Mouse (Mus musculus): ENCODE data around the gene Nab2. TPM values are rescaled to one million over a fixed set of nuclear protein-coding genes. Genes with fewer than 3 reads are reported as not detected.

Nab2 gene
- polyA plus RNA-seq, 1 experiment from 2014 or later = 2.2 TPM

DNA sequence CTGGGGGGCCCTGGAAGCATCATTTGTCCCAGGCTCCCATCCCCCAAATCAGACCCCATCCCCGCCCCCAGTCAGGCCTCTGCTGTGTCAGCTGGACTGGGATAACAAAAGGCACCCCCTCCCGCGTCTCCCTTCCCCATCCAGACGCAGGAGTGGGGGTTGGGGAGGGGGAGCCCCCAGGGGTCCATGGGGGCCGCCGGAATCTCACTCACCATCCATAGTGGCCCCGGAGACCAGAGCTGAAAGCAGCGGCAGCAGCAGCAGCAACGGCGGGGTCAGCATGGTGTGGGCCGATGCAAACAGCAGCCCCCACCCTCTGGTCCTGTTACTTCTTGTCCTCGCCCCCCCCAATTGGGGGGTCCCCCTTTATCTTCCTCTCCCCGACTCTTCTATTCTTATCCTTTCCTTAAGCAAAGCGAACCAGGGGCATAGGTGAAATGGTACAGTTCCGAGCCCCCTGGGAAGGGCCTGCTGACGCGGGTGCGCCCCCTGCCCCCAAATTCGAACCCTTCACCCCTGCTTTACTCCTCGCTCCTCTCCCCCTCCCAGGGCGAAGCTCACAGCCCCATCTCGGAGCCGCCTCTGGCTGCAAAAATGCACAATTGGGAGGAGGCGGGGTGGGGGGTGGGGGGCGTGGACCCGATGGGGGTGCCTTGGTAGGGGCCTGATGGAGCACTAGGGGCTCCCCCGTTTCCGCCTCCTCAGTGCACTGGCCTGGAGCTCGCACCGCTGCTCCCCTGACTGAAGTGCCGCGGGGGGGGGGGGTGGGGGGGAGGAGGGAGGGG lies 47.8 kb downstream of the Nab2 start, which contains the start of gene Lrp1:
Gene Lrp1 (minus strand): TSS at position 743 of the 785 bp plus-strand sequence.
- Histone ChIP-seq H3K9me3 (ENCODE audit: control insufficient read depth, low read length) (no peaks in the 10 kb centered on the region), H3K4me2 (ENCODE audit: low read length) (peak within 1 kb of the TSS; percentile 94), H3K4me3 (ENCODE audit: low read length) (peak within 1 kb of the TSS; percentile 75), H3K27ac (ENCODE audit: low read depth, low read length) (peak within 1 kb of the TSS; percentile 84), H3K27me3 (replicated peaks; ENCODE audit: control insufficient read depth, insufficient read depth, low read length) (no peaks in the 10 kb centered on the region), H3K9ac (ENCODE audit: low read depth, low read length) (peak within 1 kb of the TSS; percentile 87), H3K4me1 (ENCODE audit: control insufficient read depth, insufficient read depth, low read depth, low read length) (peaks cover 44% of the 10 kb centered on the region), H3K36me3 (ENCODE audit: control insufficient read depth, insufficient read depth, low read length) (no peaks in the 10 kb centered on the region)
- ATAC-seq = peak; percentile 67
- WGBS = 0% methylated on average over 21 of the region's 32 CpGs

DNA sequence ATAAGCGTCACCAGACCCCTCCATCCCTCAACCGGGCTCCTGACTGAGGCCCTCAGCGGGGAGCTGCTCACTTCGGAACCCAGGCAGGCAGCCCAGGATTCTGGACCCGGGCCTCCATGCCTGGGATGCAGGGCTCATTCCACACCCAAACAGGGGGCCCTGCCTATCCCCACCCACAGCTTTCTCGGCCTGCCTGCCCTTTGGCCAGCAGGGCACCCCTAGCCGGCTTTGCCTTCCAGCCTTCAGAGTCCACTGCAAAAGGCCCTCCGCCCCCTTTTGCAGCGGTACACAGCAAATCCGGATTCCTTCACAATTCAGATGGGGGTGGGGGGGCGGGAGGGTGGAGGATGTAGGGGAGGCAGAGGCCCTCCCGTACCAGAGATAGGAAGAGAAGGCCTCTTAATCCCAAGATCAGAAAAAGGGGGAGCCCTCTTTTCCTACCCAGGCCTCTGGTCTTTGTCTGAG lies 48.4 kb downstream of the Nab2 start:
- peak overlapping the region; percentile 94 for H3K4me2 ChIP-seq (ENCODE audit: low read length)
- no peaks in the 10 kb centered on the region for H3K9me3 ChIP-seq (ENCODE audit: control insufficient read depth, low read length)
- peak overlapping the region; percentile 75 for H3K4me3 ChIP-seq (ENCODE audit: low read length)
- H3K4me1 ChIP-seq (ENCODE audit: control insufficient read depth, insufficient read depth, low read depth, low read length) = peaks cover 49% of the 10 kb centered on the region
- H3K27ac ChIP-seq (ENCODE audit: low read depth, low read length) = peak overlapping the region; percentile 84
- H3K36me3 ChIP-seq (ENCODE audit: control insufficient read depth, insufficient read depth, low read length) = no peaks in the 10 kb centered on the region
- peak overlapping the region; percentile 87 for H3K9ac ChIP-seq (ENCODE audit: low read depth, low read length)
- no peaks in the 10 kb centered on the region for H3K27me3 ChIP-seq (replicated peaks; ENCODE audit: control insufficient read depth, insufficient read depth, low read length)
- no peak for ATAC-seq
- WGBS = 1% methylated on average over 12 of the region's 12 CpGs

DNA sequence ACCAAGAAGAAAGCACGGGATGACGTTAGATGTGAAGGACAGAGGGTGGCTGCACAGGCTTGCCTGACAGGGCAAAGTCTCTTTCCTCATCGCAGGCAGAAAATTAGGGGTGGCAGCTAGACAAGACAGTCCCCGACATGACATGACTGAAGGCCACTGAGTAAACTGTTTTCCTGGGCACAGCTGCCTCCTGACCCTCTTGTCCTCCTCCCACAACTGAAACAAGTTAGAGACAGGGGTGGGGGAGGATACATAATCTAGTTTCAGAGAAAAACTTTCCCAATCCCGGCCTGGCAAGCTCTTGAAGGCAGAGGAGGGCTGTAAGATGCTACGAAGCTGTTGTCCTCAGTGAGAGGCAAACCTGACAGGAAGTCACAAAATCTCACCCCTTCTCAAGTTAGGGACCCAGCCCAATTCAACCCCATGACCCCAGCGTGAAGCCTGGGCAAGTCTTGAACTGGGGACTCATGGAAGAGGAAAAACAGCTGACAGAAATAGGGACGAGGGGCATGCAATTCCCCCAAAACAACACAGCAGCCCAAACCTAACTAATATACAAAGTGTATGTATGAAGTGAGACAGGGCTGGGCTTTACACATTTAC lies 49.1 kb downstream of the Nab2 start:
- H3K4me2 ChIP-seq (ENCODE audit: low read length) = peak overlapping the region; percentile 94
- 21% methylated on average over 8 of the region's 8 CpGs for WGBS
- H3K4me1 ChIP-seq (ENCODE audit: control insufficient read depth, insufficient read depth, low read depth, low read length) = peaks cover 56% of the 10 kb centered on the region
- peak overlapping the region; percentile 75 for H3K4me3 ChIP-seq (ENCODE audit: low read length)
- H3K9me3 ChIP-seq (ENCODE audit: control insufficient read depth, low read length) = no peaks in the 10 kb centered on the region
- peak overlapping the region; percentile 84; the same call in 1 of the 2 replicates for H3K27ac ChIP-seq (ENCODE audit: low read depth, low read length)
- no peaks in the 10 kb centered on the region for H3K36me3 ChIP-seq (ENCODE audit: control insufficient read depth, insufficient read depth, low read length)
- H3K27me3 ChIP-seq (replicated peaks; ENCODE audit: control insufficient read depth, insufficient read depth, low read length) = no peaks in the 10 kb centered on the region
- ATAC-seq = no peak
- H3K9ac ChIP-seq (ENCODE audit: low read depth, low read length) = peak overlapping the region; percentile 87

DNA sequence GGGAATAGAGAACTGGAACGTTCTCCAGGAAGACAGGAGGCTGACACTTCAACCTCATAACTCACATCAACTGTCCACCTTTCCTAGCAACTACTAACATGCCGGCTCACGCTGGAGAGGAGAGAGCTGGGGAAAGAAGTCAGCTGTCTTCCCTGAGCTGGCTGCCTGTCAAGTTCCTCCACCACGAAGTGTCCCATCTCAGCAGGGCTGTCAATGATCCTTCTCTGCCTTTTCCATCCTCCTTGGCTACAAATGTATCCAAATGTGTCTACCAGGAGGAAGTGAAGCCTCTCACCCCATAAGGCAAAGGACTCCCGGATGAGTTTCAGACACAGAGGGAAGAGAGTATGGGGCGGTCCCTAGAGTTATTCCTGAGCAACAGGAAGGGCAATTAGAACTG lies 50.2 kb downstream of the Nab2 start:
- H3K27ac ChIP-seq (ENCODE audit: low read depth, low read length) = no peak overlapping the region
- no peaks in the 10 kb centered on the region for H3K9me3 ChIP-seq (ENCODE audit: control insufficient read depth, low read length)
- ATAC-seq = no peak
- H3K9ac ChIP-seq (ENCODE audit: low read depth, low read length) = peak overlapping the region; percentile 87
- peaks cover 61% of the 10 kb centered on the region for H3K4me1 ChIP-seq (ENCODE audit: control insufficient read depth, insufficient read depth, low read depth, low read length)
- no peaks in the 10 kb centered on the region for H3K27me3 ChIP-seq (replicated peaks; ENCODE audit: control insufficient read depth, insufficient read depth, low read length)
- 41% methylated on average over 6 of the region's 6 CpGs for WGBS
- peak overlapping the region; percentile 75; the same call in 1 of the 2 replicates for H3K4me3 ChIP-seq (ENCODE audit: low read length)
- H3K36me3 ChIP-seq (ENCODE audit: control insufficient read depth, insufficient read depth, low read length) = no peaks in the 10 kb centered on the region
- peak overlapping the region; percentile 94 for H3K4me2 ChIP-seq (ENCODE audit: low read length)

DNA sequence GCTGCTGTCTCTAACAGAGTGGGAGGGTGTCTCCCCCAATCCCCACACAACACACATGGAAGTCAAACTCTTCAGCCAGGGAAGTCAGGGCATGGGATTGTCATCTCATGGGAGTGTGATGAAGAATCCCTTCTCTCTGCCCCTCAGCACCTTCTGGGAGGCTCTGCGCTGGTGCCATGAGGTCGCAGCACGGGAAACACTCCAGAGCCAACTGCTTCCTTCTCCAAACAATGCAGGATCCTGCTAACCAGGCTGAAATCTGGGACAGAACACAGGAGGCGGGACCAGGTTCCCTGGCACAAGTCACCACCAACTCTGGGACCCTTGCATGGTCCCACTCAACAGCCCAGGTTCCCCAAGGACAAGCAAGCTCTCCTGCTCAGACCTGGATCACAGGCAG lies 51.1 kb downstream of the Nab2 start:
- no peak overlapping the region for H3K4me3 ChIP-seq (ENCODE audit: low read length)
- H3K27me3 ChIP-seq (replicated peaks; ENCODE audit: control insufficient read depth, insufficient read depth, low read length) = no peaks in the 10 kb centered on the region
- H3K27ac ChIP-seq (ENCODE audit: low read depth, low read length) = no peak overlapping the region
- peaks cover 3% of the 10 kb centered on the region; the same call in 1 of the 2 replicates for H3K36me3 ChIP-seq (ENCODE audit: control insufficient read depth, insufficient read depth, low read length)
- H3K4me2 ChIP-seq (ENCODE audit: low read length) = peak overlapping the region; percentile 94
- peaks cover 60% of the 10 kb centered on the region for H3K4me1 ChIP-seq (ENCODE audit: control insufficient read depth, insufficient read depth, low read depth, low read length)
- ATAC-seq = no peak
- 58% methylated on average over 4 of the region's 4 CpGs for WGBS
- no peaks in the 10 kb centered on the region for H3K9me3 ChIP-seq (ENCODE audit: control insufficient read depth, low read length)
- peak overlapping the region; percentile 3; the same call in 1 of the 2 replicates for H3K9ac ChIP-seq (ENCODE audit: low read depth, low read length)

DNA sequence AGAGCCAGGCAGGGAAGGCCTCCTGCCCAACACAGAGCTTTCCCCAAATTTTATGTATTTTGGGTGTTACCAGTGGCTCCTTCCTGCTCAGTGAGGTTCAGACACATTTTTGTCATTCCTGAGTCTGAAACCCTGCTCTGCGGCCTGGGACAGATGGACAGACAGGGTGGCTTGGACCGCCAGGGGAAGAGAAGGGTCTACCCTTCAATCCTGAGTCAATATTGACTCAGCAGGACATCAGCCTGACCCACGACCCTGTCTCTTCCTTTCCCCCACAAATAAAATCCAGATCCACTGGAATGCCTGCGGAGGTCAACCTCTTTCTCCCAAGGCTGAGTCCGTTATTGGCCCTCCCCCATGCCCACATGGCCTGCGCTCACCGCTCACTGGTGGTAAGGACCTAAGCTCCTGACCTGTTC lies 52.1 kb downstream of the Nab2 start:
- WGBS = 42% methylated on average over 7 of the region's 7 CpGs
- Histone ChIP-seq H3K4me3 (ENCODE audit: low read length) (no peak overlapping the region), H3K4me1 (ENCODE audit: control insufficient read depth, insufficient read depth, low read depth, low read length) (peaks cover 54% of the 10 kb centered on the region), H3K27ac (ENCODE audit: low read depth, low read length) (peak overlapping the region; percentile 49), H3K36me3 (ENCODE audit: control insufficient read depth, insufficient read depth, low read length) (peaks cover 13% of the 10 kb centered on the region), H3K4me2 (ENCODE audit: low read length) (no peak overlapping the region; the same call in 1 of the 2 replicates), H3K9ac (ENCODE audit: low read depth, low read length) (no peak overlapping the region), H3K9me3 (ENCODE audit: control insufficient read depth, low read length) (no peaks in the 10 kb centered on the region), H3K27me3 (replicated peaks; ENCODE audit: control insufficient read depth, insufficient read depth, low read length) (no peaks in the 10 kb centered on the region)
- no peak for ATAC-seq

DNA sequence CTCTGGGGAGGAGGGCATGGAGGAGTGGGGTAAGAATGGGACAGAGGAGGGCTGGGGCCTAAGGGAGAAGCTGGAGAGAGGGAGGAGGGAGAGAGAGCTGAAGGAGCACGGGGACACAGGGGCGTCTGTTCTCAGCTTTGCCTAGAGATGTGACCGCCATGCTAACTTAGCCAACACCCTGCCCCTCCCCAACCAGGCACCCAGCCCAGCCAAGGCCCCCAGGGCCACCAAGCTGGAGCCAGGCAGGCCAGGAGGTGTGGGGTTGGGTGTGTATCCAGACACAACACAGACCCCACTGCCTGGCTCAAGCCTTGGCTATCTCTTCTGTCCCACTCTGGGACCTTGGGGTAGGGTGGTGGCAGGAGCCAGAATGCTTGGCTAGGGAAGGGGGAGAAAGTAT lies 52.8 kb downstream of the Nab2 start:
- Histone ChIP-seq H3K27me3 (replicated peaks; ENCODE audit: control insufficient read depth, insufficient read depth, low read length) (no peaks in the 10 kb centered on the region), H3K9me3 (ENCODE audit: control insufficient read depth, low read length) (no peaks in the 10 kb centered on the region), H3K4me2 (ENCODE audit: low read length) (peak overlapping the region; percentile 1; the same call in 1 of the 2 replicates), H3K4me1 (ENCODE audit: control insufficient read depth, insufficient read depth, low read depth, low read length) (peaks cover 54% of the 10 kb centered on the region), H3K27ac (ENCODE audit: low read depth, low read length) (peak overlapping the region; percentile 49), H3K9ac (ENCODE audit: low read depth, low read length) (0 out of 2 replicates have a peak overlapping the region, but pooled peaks have one; percentile 29), H3K4me3 (ENCODE audit: low read length) (no peak overlapping the region), H3K36me3 (ENCODE audit: control insufficient read depth, insufficient read depth, low read length) (peaks cover 18% of the 10 kb centered on the region)
- 51% methylated on average over 3 of the region's 3 CpGs for WGBS
- ATAC-seq = peak; percentile 46

DNA sequence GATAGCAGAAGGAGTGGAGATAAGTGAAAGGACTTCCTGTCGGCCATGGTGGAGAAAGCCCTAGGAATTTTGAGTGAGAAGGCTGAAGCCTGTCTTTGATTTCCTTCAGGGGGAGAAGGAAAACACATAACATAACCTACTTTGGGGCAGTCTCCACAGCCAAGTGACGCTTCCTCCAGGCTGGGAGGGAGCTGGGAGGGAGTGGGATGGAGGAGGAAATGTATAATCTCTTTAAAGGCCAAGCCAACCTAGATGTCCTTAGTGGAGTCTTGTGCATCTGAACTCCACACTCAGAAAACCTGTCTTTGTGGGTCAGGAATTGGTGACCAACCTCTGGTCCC lies 53.4 kb downstream of the Nab2 start:
- Histone ChIP-seq H3K36me3 (ENCODE audit: control insufficient read depth, insufficient read depth, low read length) (peaks cover 23% of the 10 kb centered on the region), H3K27ac (ENCODE audit: low read depth, low read length) (peak overlapping the region; percentile 71), H3K9me3 (ENCODE audit: control insufficient read depth, low read length) (no peaks in the 10 kb centered on the region), H3K4me1 (ENCODE audit: control insufficient read depth, insufficient read depth, low read depth, low read length) (peaks cover 54% of the 10 kb centered on the region), H3K4me3 (ENCODE audit: low read length) (no peak overlapping the region), H3K4me2 (ENCODE audit: low read length) (peak overlapping the region; percentile 20), H3K27me3 (replicated peaks; ENCODE audit: control insufficient read depth, insufficient read depth, low read length) (no peaks in the 10 kb centered on the region), H3K9ac (ENCODE audit: low read depth, low read length) (no peak overlapping the region)
- ATAC-seq = no peak
- 25% methylated on average over 2 of the region's 2 CpGs for WGBS
